7 mouse cellular contexts compared by ENCODE assay signal in the genomic region with DNA sequence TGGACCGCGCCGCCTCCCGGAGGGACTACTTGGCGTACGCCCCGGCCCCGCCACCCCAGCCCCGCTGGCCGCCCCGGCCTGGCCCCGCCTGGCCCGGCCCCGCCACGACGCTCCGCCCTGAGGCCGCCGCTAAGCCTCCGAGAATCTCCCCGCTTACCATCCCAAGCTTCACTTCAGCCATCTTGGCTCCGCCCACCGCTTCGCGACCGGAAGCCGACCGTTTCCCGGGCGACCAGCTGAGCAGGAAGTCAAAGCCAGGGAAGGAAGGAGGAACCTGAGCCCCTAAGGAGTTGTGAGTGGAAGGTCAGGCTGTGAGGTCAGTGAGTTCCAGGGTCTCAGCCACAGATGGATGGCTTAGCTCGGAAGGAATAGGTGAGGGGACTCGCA. TPM values are rescaled to one million over a fixed set of nuclear protein-coding genes. Genes with fewer than 3 reads are reported as not detected.
A peak's percentile ranks its signal among the peaks of the same experiment; 100 is the strongest.
DNase-seq lines count a peak whose midpoint lies in the region; ATAC-seq lines count a peak whose summit lies in the region.

Gene Bbs4, minus strand, starts transcription at position 256 of the 387 bp plus-strand sequence.

- WGBS in limb, embryonic 10.5 days = under 1% methylated on average over 26 of the region's 32 CpGs
- under 1% methylated on average over 32 of the region's 32 CpGs for WGBS in midbrain, embryonic 13.5 days

- H3K4me3 ChIP-seq in limb, embryonic 10.5 days = peak within 1 kb of the TSS; percentile 65
- peak within 1 kb of the TSS; percentile 81 for H3K4me3 ChIP-seq in midbrain, embryonic 13.5 days (replicated peaks)

- H3K36me3 ChIP-seq in limb, embryonic 10.5 days = no peaks in the 10 kb centered on the region
- no peaks in the 10 kb centered on the region for H3K36me3 ChIP-seq in midbrain, embryonic 13.5 days

- ATAC-seq in granulocyte monocyte progenitor cell, adult 5-6 weeks (replicated peaks; ENCODE audit: poor library complexity, severe bottlenecking) = peak; percentile 100
- ATAC-seq in midbrain, embryonic 13.5 days = peak; percentile 96

- no peaks in the 10 kb centered on the region for H3K27me3 ChIP-seq in limb, embryonic 10.5 days (ENCODE audit: low read depth, poor library complexity, severe bottlenecking)
- H3K27me3 ChIP-seq in midbrain, embryonic 13.5 days = no peaks in the 10 kb centered on the region; the same call in 1 of the 2 replicates

- H3K9me3 ChIP-seq in limb, embryonic 10.5 days (replicated peaks) = no peaks in the 10 kb centered on the region
- H3K9me3 ChIP-seq in midbrain, embryonic 13.5 days = no peaks in the 10 kb centered on the region

- H3K9ac ChIP-seq in midbrain, embryonic 13.5 days (replicated peaks) = peak within 1 kb of the TSS; percentile 89

- H3K4me1 ChIP-seq in limb, embryonic 10.5 days = peaks cover 13% of the 10 kb centered on the region
- H3K4me1 ChIP-seq in midbrain, embryonic 13.5 days (replicated peaks) = peaks cover 12% of the 10 kb centered on the region

- peak within 1 kb of the TSS; percentile 73 for H3K4me2 ChIP-seq in midbrain, embryonic 13.5 days (replicated peaks)

- peak within 1 kb of the TSS; percentile 87 for H3K27ac ChIP-seq in limb, embryonic 10.5 days
- H3K27ac ChIP-seq in midbrain, embryonic 13.5 days = peak within 1 kb of the TSS; percentile 73

- peak; percentile 90 for DNase-seq in adrenal gland, adult 8-10 months
- DNase-seq in embryo, embryonic 9.5 days (ENCODE audit: extremely low spot score) = peak; percentile 94
- peak; percentile 92 for DNase-seq in kidney, adult 11 months
- peak; percentile 95 for DNase-seq in limb, embryonic 10.5 days (ENCODE audit: low spot score)
- peak; percentile 84 for DNase-seq in spleen, adult 12 weeks (ENCODE audit: low spot score)

RNA-seq across cellular contexts. Expression of gene Bbs4, which starts in this region (rescaled TPM):
- total RNA-seq in adrenal gland, adult 8-10 months (2022) = 10 to 100 TPM; 11.1 to 25.4 (median 18.9) TPM
- total RNA-seq in granulocyte monocyte progenitor cell, adult 5-6 weeks (2014; fragmentation: Nextera tagmentation) = 3.3 and 5.2 TPM in 2 replicates
- total RNA-seq in granulocyte monocyte progenitor cell, adult 5-6 weeks (2017) = 12.3 and 19.4 TPM in 2 replicates
- 16.6 and 16.9 TPM in 2 replicates for polyA plus RNA-seq in limb, embryonic 10.5 days (2016; fragmentation: Nextera tagmentation; extraction: Ambion mirVana)
- polyA plus RNA-seq in midbrain, embryonic 13.5 days (2015; fragmentation: Nextera tagmentation; extraction: Ambion mirVana) = 41.6 and 46.9 TPM in 2 replicates

Comparison
In these comparisons a context has a peak if more than half of its experiments do, and no peak if none do; other contexts are left out.
1. Peak in every context shown above with its lines: DNase-seq, ATAC-seq, H3K4me3 ChIP-seq and H3K27ac ChIP-seq.